Mouse (Mus musculus) heart, embryonic 15.5 days (tissue): ENCODE measurements at regions not wholly inside any gene's neighbourhood (a gene's known extent, or its start where the extent isn't known, plus 50 kb on each side); places are given as distances from the start of the nearest gene placed in this dataset.

Experiments
- ATAC-seq: fragments of 200-750 bp; cut with Nextera tagmentation; replicated peaks from 2 replicates; pipeline ENCODE4 v1.8.0; 2017; ENCODE audit warnings: low read depth, moderate TSS enrichment; ENCODE audit not compliant: insufficient number of reproducible peaks, insufficient read depth, low FRiP score
- H3K27ac ChIP-seq: fragments of 300-500 bp; sonication (generic); 2 replicates; pipeline ENCODE4 v1.5.1; 2015; ENCODE audit warnings: mild to moderate bottlenecking, inconsistent platforms
- H3K27me3 ChIP-seq: fragments of 300-500 bp; sonication (generic); 2 replicates; pipeline ENCODE4 v1.6.1; 2015; ENCODE audit warnings: inconsistent platforms
- H3K36me3 ChIP-seq: fragments of 300-500 bp; sonication (generic); 2 replicates; pipeline ENCODE4 v1.6.1; 2015; ENCODE audit warnings: mild to moderate bottlenecking, inconsistent platforms
- H3K4me1 ChIP-seq: fragments of 300-500 bp; sonication (generic); replicated peaks from 2 replicates; pipeline ENCODE4 v1.6.1; 2015; ENCODE audit warnings: inconsistent platforms
- H3K4me2 ChIP-seq: fragments of 300-500 bp; sonication (generic); 2 replicates; pipeline ENCODE4 v1.6.1; 2015; ENCODE audit warnings: inconsistent platforms, mild to moderate bottlenecking, moderate library complexity
- H3K4me3 ChIP-seq: fragments of 300-500 bp; sonication (generic); 2 replicates; pipeline ENCODE4 v1.5.1; 2015; ENCODE audit warnings: mild to moderate bottlenecking, inconsistent platforms
- H3K9ac ChIP-seq: fragments of 300-500 bp; sonication (generic); 2 replicates; pipeline ENCODE4 v1.6.1; 2015; ENCODE audit warnings: mild to moderate bottlenecking, inconsistent platforms
- H3K9me3 ChIP-seq: fragments of 300-500 bp; sonication (generic); replicated peaks from 2 replicates; pipeline ENCODE4 v1.6.1; 2016; ENCODE audit warnings: inconsistent platforms
- WGBS: fragments of 180-500 bp; shearing (Covaris S2); methylation state at CpG from one replicate; pipeline ENCODE4 v1.1.7; 2015; ENCODE audit warnings: mixed read lengths; 5-methylcytosine and 5-hydroxymethylcytosine counted together

GRCm38 (mm10) chr5:89932999-89933398 lies 49.9 kb upstream of the Adamts3 start:
- ATAC-seq: no peak
- no peak overlapping the region for H3K9ac ChIP-seq
- H3K36me3 ChIP-seq: no peaks in the 10 kb centered on the region
- H3K4me3 ChIP-seq: no peak overlapping the region
- H3K4me1 ChIP-seq: no peaks in the 10 kb centered on the region
- no peak overlapping the region for H3K4me2 ChIP-seq
- 78% methylated on average over 6 of the region's 6 CpGs for WGBS
- H3K9me3 ChIP-seq: no peaks in the 10 kb centered on the region
- H3K27ac ChIP-seq: no peak overlapping the region
- H3K27me3 ChIP-seq: no peaks in the 10 kb centered on the region
